ENCODE assay signal across 9 mouse cellular contexts in genomic region chr6:99692916-99693841, GRCm38 (mm10). TPM values are rescaled to one million over a fixed set of nuclear protein-coding genes. Genes with fewer than 3 reads are reported as not detected.
A peak's percentile ranks its signal among the peaks of the same experiment; 100 is the strongest.
DNase-seq lines count a peak whose midpoint lies in the region; ATAC-seq and TF ChIP-seq lines count a peak whose summit lies in the region.
"Had no signal": no experiment of that assay in that cellular context is flagged by ENCODE, and none has a peak within 500 bp of the region (broad histone marks: within the 10 kb centered on the region; RNA-seq: fewer than 3 reads in every experiment).

No protein-coding gene starts in this region.

- peak overlapping the region; percentile 88 for H3K4me3 ChIP-seq in ES-Bruce4 (ENCODE audit: low read depth, low read length)
- H3K4me3 ChIP-seq in heart, embryonic 13.5 days = peak overlapping the region; percentile 75
- H3K4me3 ChIP-seq in limb, embryonic 12.5 days (replicated peaks) = peak overlapping the region; percentile 85
- H3K4me3 ChIP-seq in neural tube, embryonic 12.5 days = peak overlapping the region; percentile 82

- TF ChIP-seq EP300 in ES-Bruce4 (IDR thresholded peaks at IDR 0.05; ENCODE audit: insufficient read depth, low read depth, low read length) = no peak

- H3K27ac ChIP-seq in ES-Bruce4 (ENCODE audit: insufficient read depth, low read length) = no peak overlapping the region
- no peak overlapping the region for H3K27ac ChIP-seq in heart, embryonic 13.5 days (replicated peaks)
- H3K27ac ChIP-seq in limb, embryonic 12.5 days = peak overlapping the region; percentile 53; the same call in 1 of the 2 replicates
- H3K27ac ChIP-seq in neural tube, embryonic 12.5 days = 0 out of 2 replicates have a peak overlapping the region, but pooled peaks have one; percentile 33

- peak; percentile 29 for DNase-seq in gastrocnemius, postnatal 10 days
- no peak for DNase-seq in gastrocnemius, adult 8-10 months (ENCODE audit: low spot score in 2 of 2)
- peak; percentile 73 for DNase-seq in cerebellum, adult 9-11 months
- no peak for DNase-seq in thymus, postnatal 0 days (ENCODE audit: low spot score)

- H3K4me1 ChIP-seq in ES-Bruce4 (ENCODE audit: control insufficient read depth, insufficient read depth, low read length) = no peaks in the 10 kb centered on the region
- peaks cover 8% of the 10 kb centered on the region for H3K4me1 ChIP-seq in heart, embryonic 13.5 days
- H3K4me1 ChIP-seq in limb, embryonic 12.5 days (replicated peaks) = peaks cover 14% of the 10 kb centered on the region
- H3K4me1 ChIP-seq in neural tube, embryonic 12.5 days = peaks cover 8% of the 10 kb centered on the region

- no peaks in the 10 kb centered on the region for H3K9me3 ChIP-seq in ES-Bruce4 (replicated peaks; ENCODE audit: control insufficient read depth, insufficient read depth, low read length, poor library complexity, severe bottlenecking)
- no peaks in the 10 kb centered on the region for H3K9me3 ChIP-seq in heart, embryonic 13.5 days
- H3K9me3 ChIP-seq in limb, embryonic 12.5 days = no peaks in the 10 kb centered on the region
- no peaks in the 10 kb centered on the region for H3K9me3 ChIP-seq in neural tube, embryonic 12.5 days

- TF ChIP-seq POLR2A in ES-Bruce4 (IDR thresholded peaks at IDR 0.05; ENCODE audit: insufficient read depth, low read length) = no peak

- WGBS in heart, embryonic 13.5 days = 1% methylated on average over 109 of the region's 110 CpGs
- WGBS in limb, embryonic 12.5 days = 1% methylated on average over 109 of the region's 110 CpGs
- WGBS in neural tube, embryonic 12.5 days = under 1% methylated on average over 105 of the region's 110 CpGs

- peaks cover 5% of the 10 kb centered on the region; the same call in 1 of the 2 replicates for H3K27me3 ChIP-seq in ES-Bruce4 (ENCODE audit: control insufficient read depth, insufficient read depth, low read length, poor library complexity, severe bottlenecking)
- peaks cover 99% of the 10 kb centered on the region for H3K27me3 ChIP-seq in heart, embryonic 13.5 days (replicated peaks)
- peaks cover 86% of the 10 kb centered on the region for H3K27me3 ChIP-seq in limb, embryonic 12.5 days
- H3K27me3 ChIP-seq in neural tube, embryonic 12.5 days (replicated peaks) = peaks cover 66% of the 10 kb centered on the region

- peak overlapping the region; percentile 93 for H3K4me2 ChIP-seq in heart, embryonic 13.5 days
- peak overlapping the region; percentile 94 for H3K4me2 ChIP-seq in limb, embryonic 12.5 days
- H3K4me2 ChIP-seq in neural tube, embryonic 12.5 days (replicated peaks) = peak overlapping the region; percentile 77

- peak overlapping the region; percentile 88 for H3K9ac ChIP-seq in ES-Bruce4 (ENCODE audit: low read depth, poor library complexity, severe bottlenecking)
- H3K9ac ChIP-seq in heart, embryonic 13.5 days = peak overlapping the region; percentile 87
- H3K9ac ChIP-seq in limb, embryonic 12.5 days (replicated peaks) = peak overlapping the region; percentile 90
- peak overlapping the region; percentile 86 for H3K9ac ChIP-seq in neural tube, embryonic 12.5 days

- TF ChIP-seq CTCF in ES-Bruce4 (IDR thresholded peaks at IDR 0.05; ENCODE audit: low read depth, low read length) = no peak

- H3K36me3 ChIP-seq in ES-Bruce4 (ENCODE audit: control insufficient read depth, insufficient read depth, low read length, poor library complexity, severe bottlenecking) = no peaks in the 10 kb centered on the region
- no peaks in the 10 kb centered on the region for H3K36me3 ChIP-seq in heart, embryonic 13.5 days
- no peaks in the 10 kb centered on the region for H3K36me3 ChIP-seq in limb, embryonic 12.5 days
- no peaks in the 10 kb centered on the region for H3K36me3 ChIP-seq in neural tube, embryonic 12.5 days

- peak; percentile 31; the same call in 1 of the 2 replicates for ATAC-seq in heart, embryonic 13.5 days (ENCODE audit: extremely low read depth, insufficient number of reproducible peaks, low FRiP score, low TSS enrichment)
- ATAC-seq in limb, embryonic 12.5 days (ENCODE audit: insufficient number of reproducible peaks, insufficient read depth, low FRiP score, low TSS enrichment, low read depth) = no peak
- peak; percentile 30; the same call in 1 of the 2 replicates for ATAC-seq in neural tube, embryonic 12.5 days (ENCODE audit: low FRiP score, low read depth)

RNA-seq across cellular contexts. Expression of gene Gpr27, which starts 0.7 kb away (rescaled TPM):
- total RNA-seq in gastrocnemius, postnatal 10 days (2021) = 1 to 10 TPM; 3.8 to 4.1 TPM
- under 1 TPM; 0.34 to 0.87 (median 0.66) TPM for total RNA-seq in gastrocnemius, adult 8-10 months (2022)
- polyA plus RNA-seq in ES-Bruce4 (2011; ENCODE audit: insufficient read depth, insufficient read length, low read depth, missing spikeins) = 2.1 and 2.9 TPM in 2 replicates
- 0.74 and 0.93 TPM in 2 replicates for polyA plus RNA-seq in heart, embryonic 13.5 days (2015; fragmentation: Nextera tagmentation; extraction: Ambion mirVana)
- 4.5 and 6.7 TPM in 2 replicates for polyA plus RNA-seq in limb, embryonic 12.5 days (2016; fragmentation: Nextera tagmentation; extraction: Ambion mirVana)
- 8.3 and 10.4 TPM in 2 replicates for polyA plus RNA-seq in neural tube, embryonic 12.5 days (2016; fragmentation: Nextera tagmentation; extraction: Ambion mirVana)
- polyA plus RNA-seq in thymus, postnatal 0 days (2015; fragmentation: Nextera tagmentation; extraction: Ambion mirVana) = 1.7 and 2.3 TPM in 2 replicates

RNA-seq across cellular contexts. Expression of gene Gm20696, which starts 26.6 kb away (rescaled TPM):
- 1 to 10 TPM; 2.0 to 3.9 TPM for total RNA-seq in gastrocnemius, postnatal 10 days (2021)
- total RNA-seq in gastrocnemius, adult 8-10 months (2022) = 1 to 10 TPM in 1 of 4 experiments, under 1 TPM in 3; 0.72 to 1.3 (median 0.81) TPM
- 0.24 TPM in 1 of 2 replicates, not detected in the other for polyA plus RNA-seq in ES-Bruce4 (2011; ENCODE audit: insufficient read depth, insufficient read length, low read depth, missing spikeins)
- 1.7 and 2.1 TPM in 2 replicates for polyA plus RNA-seq in heart, embryonic 13.5 days (2015; fragmentation: Nextera tagmentation; extraction: Ambion mirVana)
- polyA plus RNA-seq in limb, embryonic 12.5 days (2016; fragmentation: Nextera tagmentation; extraction: Ambion mirVana) = 5.9 and 7.6 TPM in 2 replicates
- polyA plus RNA-seq in neural tube, embryonic 12.5 days (2016; fragmentation: Nextera tagmentation; extraction: Ambion mirVana) = 3.2 and 4.8 TPM in 2 replicates
- polyA plus RNA-seq in thymus, postnatal 0 days (2015; fragmentation: Nextera tagmentation; extraction: Ambion mirVana) = 2.4 and 6.4 TPM in 2 replicates

RNA-seq across cellular contexts. Expression of gene Eif4e3, which starts 26.6 kb away (rescaled TPM):
- 10 to 100 TPM; 14.6 to 14.8 TPM for total RNA-seq in gastrocnemius, postnatal 10 days (2021)
- 10 to 100 TPM; 30.8 to 37.5 (median 31.9) TPM for total RNA-seq in gastrocnemius, adult 8-10 months (2022)
- polyA plus RNA-seq in ES-Bruce4 (2011; ENCODE audit: insufficient read depth, insufficient read length, low read depth, missing spikeins) = 6.4 and 8.6 TPM in 2 replicates
- polyA plus RNA-seq in heart, embryonic 13.5 days (2015; fragmentation: Nextera tagmentation; extraction: Ambion mirVana) = 6.9 and 7.8 TPM in 2 replicates
- 19.8 and 20.4 TPM in 2 replicates for polyA plus RNA-seq in limb, embryonic 12.5 days (2016; fragmentation: Nextera tagmentation; extraction: Ambion mirVana)
- polyA plus RNA-seq in neural tube, embryonic 12.5 days (2016; fragmentation: Nextera tagmentation; extraction: Ambion mirVana) = 12.8 and 14.3 TPM in 2 replicates
- 36.4 and 43.2 TPM in 2 replicates for polyA plus RNA-seq in thymus, postnatal 0 days (2015; fragmentation: Nextera tagmentation; extraction: Ambion mirVana)

RNA-seq across cellular contexts. Expression of gene Prok2, which starts 33.0 kb away (rescaled TPM):
- under 1 TPM in 1 of 2 experiments, not detected in 1; 0.32 TPM for total RNA-seq in gastrocnemius, postnatal 10 days (2021)
- total RNA-seq in gastrocnemius, adult 8-10 months (2022) = not detected
- not detected in 2 replicates for polyA plus RNA-seq in ES-Bruce4 (2011; ENCODE audit: insufficient read depth, insufficient read length, low read depth, missing spikeins)
- not detected in 2 replicates for polyA plus RNA-seq in heart, embryonic 13.5 days (2015; fragmentation: Nextera tagmentation; extraction: Ambion mirVana)
- polyA plus RNA-seq in limb, embryonic 12.5 days (2016; fragmentation: Nextera tagmentation; extraction: Ambion mirVana) = 0.65 and 0.72 TPM in 2 replicates
- polyA plus RNA-seq in neural tube, embryonic 12.5 days (2016; fragmentation: Nextera tagmentation; extraction: Ambion mirVana) = 0.33 TPM in 1 of 2 replicates, not detected in the other
- 0.18 and 0.28 TPM in 2 replicates for polyA plus RNA-seq in thymus, postnatal 0 days (2015; fragmentation: Nextera tagmentation; extraction: Ambion mirVana)
- total RNA-seq: heart, postnatal 14 days had no signal

Comparison
In these comparisons a context has a peak if more than half of its experiments do, and no peak if none do; other contexts are left out.
1. DNase-seq: peak in gastrocnemius, postnatal 10 days (single experiment) and cerebellum, adult 9-11 months (single experiment); none in gastrocnemius, adult 8-10 months (0 of 2) and thymus, postnatal 0 days (single experiment).
2. H3K27ac ChIP-seq: peak in limb, embryonic 12.5 days (single experiment) and neural tube, embryonic 12.5 days (single experiment); none in ES-Bruce4 (single experiment) and heart, embryonic 13.5 days (single experiment).
3. Peak in every context shown above with its lines, with median percentiles within 50 percentile points of each other: H3K4me3 ChIP-seq, H3K9ac ChIP-seq and H3K4me2 ChIP-seq.